Mouse (Mus musculus): Measurements from ENCODE around the gene Vcl.

DNA sequence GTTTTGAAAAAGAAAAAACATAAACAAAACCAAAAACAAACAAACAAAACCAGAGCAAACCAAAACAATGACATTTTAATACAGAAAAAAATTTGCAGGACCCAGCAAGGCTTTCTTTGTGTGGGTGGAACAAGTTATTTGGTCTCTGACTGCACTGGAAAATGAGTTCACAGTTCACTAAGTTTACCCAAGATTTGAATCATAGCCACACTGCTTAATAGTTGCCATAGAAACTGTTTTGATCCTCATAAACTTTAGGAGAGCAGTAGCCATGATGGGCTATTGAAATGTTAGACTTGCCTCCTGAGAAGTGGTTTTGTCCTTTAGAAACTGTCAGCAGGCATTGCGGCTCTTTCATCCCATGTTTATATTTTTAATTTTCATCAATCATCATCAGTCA is 39.9 kb downstream of the Vcl start:
- TF ChIP-seq POLR2A (IDR thresholded peaks at IDR 0.05; ENCODE audit: insufficient read depth, low read depth, low read length) = no peak
- no peak for TF ChIP-seq CTCF (IDR thresholded peaks at IDR 0.05)
- no peak for TF ChIP-seq EP300 (IDR thresholded peaks at IDR 0.05; ENCODE audit: insufficient read depth, low read depth, low read length)

Data from heart, adult 2 months (tissue).